In genomic region chr17:25593411-25594261, GRCm38 (mm10) we compare ENCODE assay signal across 11 mouse cellular contexts. TPM values are rescaled to one million over a fixed set of nuclear protein-coding genes. Genes with fewer than 3 reads are reported as not detected.
A peak's percentile ranks its signal among the peaks of the same experiment; 100 is the strongest.
DNase-seq lines count a peak whose midpoint lies in the region; ATAC-seq lines count a peak whose summit lies in the region.
"Had no signal": no experiment of that assay in that cellular context is flagged by ENCODE, and none has a peak within 500 bp of the region (broad histone marks: within the 10 kb centered on the region; RNA-seq: fewer than 3 reads in every experiment).

No protein-coding gene starts in this region.

- peaks cover 31% of the 10 kb centered on the region for H3K36me3 ChIP-seq in forebrain, embryonic 13.5 days (ENCODE audit: poor library complexity, severe bottlenecking)
- H3K36me3 ChIP-seq in forebrain, embryonic 12.5 days (replicated peaks) = peaks cover 37% of the 10 kb centered on the region
- 0 out of 2 replicates have a peak, but pooled peaks cover 5% of the 10 kb centered on the region for H3K36me3 ChIP-seq in midbrain, embryonic 11.5 days (ENCODE audit: control insufficient read depth, insufficient read depth, low read length)
- H3K36me3 ChIP-seq in midbrain, embryonic 14.5 days (ENCODE audit: control insufficient read depth, insufficient read depth, low read length) = peaks cover 12% of the 10 kb centered on the region

- H3K9ac ChIP-seq in forebrain, embryonic 13.5 days = peak overlapping the region; percentile 40; the same call in 1 of the 2 replicates
- H3K9ac ChIP-seq in forebrain, embryonic 12.5 days = no peak overlapping the region
- H3K9ac ChIP-seq in midbrain, embryonic 11.5 days (ENCODE audit: low read length) = no peak overlapping the region
- H3K9ac ChIP-seq in midbrain, embryonic 14.5 days (replicated peaks; ENCODE audit: low read length) = no peak overlapping the region

- DNase-seq in midbrain, embryonic 11.5 days (ENCODE audit: low spot score, missing footprints) = peak; percentile 57
- no peak for DNase-seq in midbrain, embryonic 14.5 days
- peak; percentile 42 for DNase-seq in kidney, postnatal 10 days
- DNase-seq in retina, postnatal 1 day = peak; percentile 56
- no peak for DNase-seq in left cerebral cortex, adult 8-10 months (ENCODE audit: low spot score in 2 of 2)
- DNase-seq in adrenal gland, postnatal 4 days (ENCODE audit: low spot score in 2 of 2) = no peak
- DNase-seq: gastrocnemius, postnatal 36 days; heart, postnatal 4 days; lung, adult 18-20 months had no signal

- H3K27me3 ChIP-seq in forebrain, embryonic 13.5 days = no peaks in the 10 kb centered on the region
- H3K27me3 ChIP-seq in forebrain, embryonic 12.5 days = no peaks in the 10 kb centered on the region
- H3K27me3 ChIP-seq in midbrain, embryonic 11.5 days (ENCODE audit: control insufficient read depth, insufficient read depth, low read length) = no peaks in the 10 kb centered on the region
- H3K27me3 ChIP-seq in midbrain, embryonic 14.5 days (ENCODE audit: control insufficient read depth, insufficient read depth, low read length) = no peaks in the 10 kb centered on the region

- H3K4me1 ChIP-seq in forebrain, embryonic 13.5 days = peaks cover 12% of the 10 kb centered on the region
- H3K4me1 ChIP-seq in forebrain, embryonic 12.5 days = peaks cover 7% of the 10 kb centered on the region; the same call in 1 of the 2 replicates
- no peaks in the 10 kb centered on the region for H3K4me1 ChIP-seq in midbrain, embryonic 11.5 days (ENCODE audit: control insufficient read depth, insufficient read depth, low read length)
- no peaks in the 10 kb centered on the region for H3K4me1 ChIP-seq in midbrain, embryonic 14.5 days (ENCODE audit: control insufficient read depth, insufficient read depth, low read length)

- H3K9me3 ChIP-seq in forebrain, embryonic 13.5 days (replicated peaks) = no peaks in the 10 kb centered on the region
- H3K9me3 ChIP-seq in forebrain, embryonic 12.5 days = 0 out of 2 replicates have a peak, but pooled peaks cover 8% of the 10 kb centered on the region
- no peaks in the 10 kb centered on the region for H3K9me3 ChIP-seq in midbrain, embryonic 11.5 days (ENCODE audit: control insufficient read depth, low read length)
- no peaks in the 10 kb centered on the region for H3K9me3 ChIP-seq in midbrain, embryonic 14.5 days (ENCODE audit: control insufficient read depth, low read length)

- no peak overlapping the region for H3K4me3 ChIP-seq in forebrain, embryonic 13.5 days
- H3K4me3 ChIP-seq in forebrain, embryonic 12.5 days (replicated peaks) = no peak overlapping the region
- no peak overlapping the region for H3K4me3 ChIP-seq in midbrain, embryonic 11.5 days (ENCODE audit: low read depth, low read length)
- no peak overlapping the region for H3K4me3 ChIP-seq in midbrain, embryonic 14.5 days (replicated peaks; ENCODE audit: low read depth, low read length)

- no peak for ATAC-seq in forebrain, embryonic 13.5 days
- ATAC-seq in forebrain, embryonic 12.5 days (ENCODE audit: low FRiP score) = no peak
- no peak for ATAC-seq in midbrain, embryonic 11.5 days (ENCODE audit: low FRiP score)
- no peak for ATAC-seq in midbrain, embryonic 14.5 days (ENCODE audit: low FRiP score, low TSS enrichment)

- no peak overlapping the region for H3K27ac ChIP-seq in forebrain, embryonic 13.5 days
- H3K27ac ChIP-seq in forebrain, embryonic 12.5 days = no peak overlapping the region; the same call in 1 of the 2 replicates
- H3K27ac ChIP-seq in midbrain, embryonic 11.5 days (ENCODE audit: low read depth, low read length) = no peak overlapping the region
- H3K27ac ChIP-seq in midbrain, embryonic 14.5 days (replicated peaks; ENCODE audit: low read depth, low read length) = no peak overlapping the region

- no peak overlapping the region for H3K4me2 ChIP-seq in forebrain, embryonic 13.5 days
- H3K4me2 ChIP-seq in forebrain, embryonic 12.5 days = no peak overlapping the region
- no peak overlapping the region for H3K4me2 ChIP-seq in midbrain, embryonic 11.5 days
- H3K4me2 ChIP-seq in midbrain, embryonic 14.5 days (ENCODE audit: low read length) = no peak overlapping the region

- 56% methylated on average over 22 of the region's 22 CpGs for WGBS in forebrain, embryonic 13.5 days
- 58% methylated on average over 22 of the region's 22 CpGs for WGBS in forebrain, embryonic 12.5 days
- 69% methylated on average over 22 of the region's 22 CpGs for WGBS in midbrain, embryonic 11.5 days
- 81% methylated on average over 22 of the region's 22 CpGs for WGBS in midbrain, embryonic 14.5 days

RNA-seq across cellular contexts. Expression of gene Lmf1, which starts 14.8 kb away (rescaled TPM):
- polyA plus RNA-seq in forebrain, embryonic 13.5 days (2015; fragmentation: Nextera tagmentation; extraction: Ambion mirVana) = 19.7 and 20.9 TPM in 2 replicates
- polyA plus RNA-seq in forebrain, embryonic 12.5 days (2016; fragmentation: Nextera tagmentation; extraction: Ambion mirVana) = 17.8 and 21.0 TPM in 2 replicates
- 19.2 and 20.6 TPM in 2 replicates for polyA plus RNA-seq in midbrain, embryonic 11.5 days (2014; fragmentation: Nextera tagmentation; extraction: Ambion mirVana)
- 19.5 and 20.8 TPM in 2 replicates for polyA plus RNA-seq in midbrain, embryonic 14.5 days (2014; fragmentation: Nextera tagmentation; extraction: Ambion mirVana)
- total RNA-seq in left cerebral cortex, adult 8-10 months (2022) = 10 to 100 TPM; 22.0 to 26.3 (median 24.6) TPM
- total RNA-seq in adrenal gland, postnatal 4 days (2021) = 10 to 100 TPM; 32.4 to 34.3 TPM

RNA-seq across cellular contexts. Expression of gene Sox8, which starts 23.1 kb away (rescaled TPM):
- polyA plus RNA-seq in forebrain, embryonic 13.5 days (2015; fragmentation: Nextera tagmentation; extraction: Ambion mirVana) = 15.3 and 17.5 TPM in 2 replicates
- polyA plus RNA-seq in forebrain, embryonic 12.5 days (2016; fragmentation: Nextera tagmentation; extraction: Ambion mirVana) = 10.3 and 15.1 TPM in 2 replicates
- 2.0 and 2.1 TPM in 2 replicates for polyA plus RNA-seq in midbrain, embryonic 11.5 days (2014; fragmentation: Nextera tagmentation; extraction: Ambion mirVana)
- 8.0 and 13.5 TPM in 2 replicates for polyA plus RNA-seq in midbrain, embryonic 14.5 days (2014; fragmentation: Nextera tagmentation; extraction: Ambion mirVana)
- 10 to 100 TPM; 49.8 to 68.7 (median 54.9) TPM for total RNA-seq in left cerebral cortex, adult 8-10 months (2022)
- 1 to 10 TPM; 2.4 TPM for total RNA-seq in adrenal gland, postnatal 4 days (2021)

Comparison
In these comparisons a context has a peak if more than half of its experiments do, and no peak if none do; other contexts are left out.
1. DNase-seq: peak in midbrain, embryonic 11.5 days (single experiment), kidney, postnatal 10 days (single experiment) and retina, postnatal 1 day (single experiment); none in midbrain, embryonic 14.5 days (single experiment), left cerebral cortex, adult 8-10 months (0 of 2) and adrenal gland, postnatal 4 days (0 of 2).